Mouse (Mus musculus): Measurements from ENCODE around the gene Arf3.
A peak's percentile ranks its signal among the peaks of the same experiment; 100 is the strongest.

The Arf3 gene

GRCm38 (mm10) chr15:98726746-98727145 lies 36.3 kb downstream of the Arf3 start:
- no peaks in the 10 kb centered on the region for H3K9me3 ChIP-seq (ENCODE audit: low read length)
- no peak for TF ChIP-seq CTCF (conservative IDR thresholded peaks at IDR 0.05; ENCODE audit: low read length)
- TF ChIP-seq NANOG (IDR thresholded peaks at IDR 0.05; ENCODE audit: borderline replicate concordance, low read length): no peak
- TF ChIP-seq POU5F1 (IDR thresholded peaks at IDR 0.05; ENCODE audit: borderline replicate concordance, low read length): no peak
- peaks cover 64% of the 10 kb centered on the region for H3K4me1 ChIP-seq (replicated peaks; ENCODE audit: low read depth, low read length)
- H3K4me3 ChIP-seq (replicated peaks; ENCODE audit: low read length): peak overlapping the region; percentile 85
- H3K27me3 ChIP-seq (ENCODE audit: insufficient read depth, low read length): peaks cover 27% of the 10 kb centered on the region
- no peaks in the 10 kb centered on the region for H3K36me3 ChIP-seq (ENCODE audit: insufficient read depth, low read length)

GRCm38 (mm10) chr15:98726079-98726478 lies 36.9 kb downstream of the Arf3 start:
- no peaks in the 10 kb centered on the region for H3K36me3 ChIP-seq (ENCODE audit: insufficient read depth, low read length)
- peak overlapping the region; percentile 85 for H3K4me3 ChIP-seq (replicated peaks; ENCODE audit: low read length)
- TF ChIP-seq CTCF (conservative IDR thresholded peaks at IDR 0.05; ENCODE audit: low read length): no peak
- TF ChIP-seq NANOG (IDR thresholded peaks at IDR 0.05; ENCODE audit: borderline replicate concordance, low read length): no peak
- no peak for TF ChIP-seq POU5F1 (IDR thresholded peaks at IDR 0.05; ENCODE audit: borderline replicate concordance, low read length)
- H3K27me3 ChIP-seq (ENCODE audit: insufficient read depth, low read length): peaks cover 33% of the 10 kb centered on the region
- peaks cover 66% of the 10 kb centered on the region for H3K4me1 ChIP-seq (replicated peaks; ENCODE audit: low read depth, low read length)
- no peaks in the 10 kb centered on the region for H3K9me3 ChIP-seq (ENCODE audit: low read length)

- Histone ChIP-seq H3K36me3 (ENCODE audit: insufficient read depth, low read length) (no peaks in the 10 kb centered on the region), H3K4me1 (replicated peaks; ENCODE audit: low read depth, low read length) (peaks cover 71% of the 10 kb centered on the region), H3K27me3 (ENCODE audit: insufficient read depth, low read length) (peaks cover 40% of the 10 kb centered on the region), H3K9me3 (ENCODE audit: low read length) (no peaks in the 10 kb centered on the region), H3K4me3 (replicated peaks; ENCODE audit: low read length) (peak overlapping the region; percentile 41)
- TF ChIP-seq CTCF (conservative IDR thresholded peaks at IDR 0.05; ENCODE audit: low read length): no peak
- no peak for TF ChIP-seq POU5F1 (IDR thresholded peaks at IDR 0.05; ENCODE audit: borderline replicate concordance, low read length)
- TF ChIP-seq NANOG (IDR thresholded peaks at IDR 0.05; ENCODE audit: borderline replicate concordance, low read length): no peak
Observed at GRCm38 (mm10) chr15:98724441-98724840, 38.6 kb downstream of the Arf3 start.

GRCm38 (mm10) chr15:98722854-98723253 lies 40.2 kb downstream of the Arf3 start:
- Histone ChIP-seq H3K27me3 (ENCODE audit: insufficient read depth, low read length) (peaks cover 50% of the 10 kb centered on the region), H3K9me3 (ENCODE audit: low read length) (no peaks in the 10 kb centered on the region), H3K36me3 (ENCODE audit: insufficient read depth, low read length) (no peaks in the 10 kb centered on the region), H3K4me3 (replicated peaks; ENCODE audit: low read length) (peak overlapping the region; percentile 64), H3K4me1 (replicated peaks; ENCODE audit: low read depth, low read length) (peaks cover 63% of the 10 kb centered on the region)
- TF ChIP-seq CTCF (conservative IDR thresholded peaks at IDR 0.05; ENCODE audit: low read length) (no peak), POU5F1 (IDR thresholded peaks at IDR 0.05; ENCODE audit: borderline replicate concordance, low read length) (no peak), NANOG (IDR thresholded peaks at IDR 0.05; ENCODE audit: borderline replicate concordance, low read length) (no peak)

- H3K4me3 ChIP-seq (replicated peaks; ENCODE audit: low read length): peak overlapping the region; percentile 64
- peaks cover 64% of the 10 kb centered on the region for H3K4me1 ChIP-seq (replicated peaks; ENCODE audit: low read depth, low read length)
- no peaks in the 10 kb centered on the region for H3K36me3 ChIP-seq (ENCODE audit: insufficient read depth, low read length)
- TF ChIP-seq CTCF (conservative IDR thresholded peaks at IDR 0.05; ENCODE audit: low read length) (no peak), POU5F1 (IDR thresholded peaks at IDR 0.05; ENCODE audit: borderline replicate concordance, low read length) (no peak), NANOG (IDR thresholded peaks at IDR 0.05; ENCODE audit: borderline replicate concordance, low read length) (no peak)
- H3K27me3 ChIP-seq (ENCODE audit: insufficient read depth, low read length): peaks cover 55% of the 10 kb centered on the region
- H3K9me3 ChIP-seq (ENCODE audit: low read length): no peaks in the 10 kb centered on the region
Observed at GRCm38 (mm10) chr15:98722191-98722590, 40.8 kb downstream of the Arf3 start.

GRCm38 (mm10) chr15:98717301-98717700 lies 45.7 kb downstream of the Arf3 start:
- H3K36me3 ChIP-seq (ENCODE audit: insufficient read depth, low read length): no peaks in the 10 kb centered on the region

GRCm38 (mm10) chr15:98714230-98714652 lies 48.8 kb downstream of the Arf3 start:
- H3K36me3 ChIP-seq (ENCODE audit: insufficient read depth, low read length): no peaks in the 10 kb centered on the region
- TF ChIP-seq POU5F1 (IDR thresholded peaks at IDR 0.05; ENCODE audit: borderline replicate concordance, low read length) (no peak), NANOG (IDR thresholded peaks at IDR 0.05; ENCODE audit: borderline replicate concordance, low read length) (no peak), CTCF (conservative IDR thresholded peaks at IDR 0.05; ENCODE audit: low read length) (no peak)
- peaks cover 7% of the 10 kb centered on the region for H3K4me1 ChIP-seq (replicated peaks; ENCODE audit: low read depth, low read length)
- H3K4me3 ChIP-seq (replicated peaks; ENCODE audit: low read length): no peak overlapping the region
- peaks cover 17% of the 10 kb centered on the region for H3K27me3 ChIP-seq (ENCODE audit: insufficient read depth, low read length)
- H3K9me3 ChIP-seq (ENCODE audit: low read length): no peaks in the 10 kb centered on the region

More at GRCm38 (mm10) chr15:98717301-98717700, 45.7 kb downstream of the Arf3 start:
- Histone ChIP-seq H3K9me3 (ENCODE audit: low read length) (no peaks in the 10 kb centered on the region), H3K4me1 (replicated peaks; ENCODE audit: low read depth, low read length) (peaks cover 21% of the 10 kb centered on the region), H3K4me3 (replicated peaks; ENCODE audit: low read length) (no peak overlapping the region), H3K27me3 (ENCODE audit: insufficient read depth, low read length) (peaks cover 34% of the 10 kb centered on the region)
- TF ChIP-seq CTCF (conservative IDR thresholded peaks at IDR 0.05; ENCODE audit: low read length): no peak
- no peak for TF ChIP-seq POU5F1 (IDR thresholded peaks at IDR 0.05; ENCODE audit: borderline replicate concordance, low read length)

- H3K9me3 ChIP-seq (ENCODE audit: low read length): no peaks in the 10 kb centered on the region
- TF ChIP-seq CTCF (conservative IDR thresholded peaks at IDR 0.05; ENCODE audit: low read length) (peak; percentile 78), POU5F1 (IDR thresholded peaks at IDR 0.05; ENCODE audit: borderline replicate concordance, low read length) (no peak), NANOG (IDR thresholded peaks at IDR 0.05; ENCODE audit: borderline replicate concordance, low read length) (no peak)
- H3K36me3 ChIP-seq (ENCODE audit: insufficient read depth, low read length): no peaks in the 10 kb centered on the region
- H3K4me1 ChIP-seq (replicated peaks; ENCODE audit: low read depth, low read length): peaks cover 10% of the 10 kb centered on the region; the same call in 1 of the 2 replicates
- peaks cover 20% of the 10 kb centered on the region for H3K27me3 ChIP-seq (ENCODE audit: insufficient read depth, low read length)
- no peak overlapping the region for H3K4me3 ChIP-seq (replicated peaks; ENCODE audit: low read length)
Observed at GRCm38 (mm10) chr15:98710442-98710841, 52.6 kb downstream of the Arf3 start.

GRCm38 (mm10) chr15:98707766-98708372 lies 55.1 kb downstream of the Arf3 start, which contains the start of gene Ccdc65:
TSS of gene Ccdc65 (plus strand) at chr15:98708207.
- Histone ChIP-seq H3K9me3 (ENCODE audit: low read length) (no peaks in the 10 kb centered on the region), H3K27me3 (ENCODE audit: insufficient read depth, low read length) (peaks cover 43% of the 10 kb centered on the region), H3K36me3 (ENCODE audit: insufficient read depth, low read length) (no peaks in the 10 kb centered on the region), H3K4me1 (replicated peaks; ENCODE audit: low read depth, low read length) (peaks cover 10% of the 10 kb centered on the region; the same call in 1 of the 2 replicates), H3K4me3 (replicated peaks; ENCODE audit: low read length) (peak within 1 kb of the TSS; percentile 82)
- TF ChIP-seq NANOG (IDR thresholded peaks at IDR 0.05; ENCODE audit: borderline replicate concordance, low read length) (no peak), CTCF (conservative IDR thresholded peaks at IDR 0.05; ENCODE audit: low read length) (peak; percentile 59), POU5F1 (IDR thresholded peaks at IDR 0.05; ENCODE audit: borderline replicate concordance, low read length) (no peak)

Data from E14TG2a.4 (cell line).